12 mouse cellular contexts compared by ENCODE assay signal in the genomic region with DNA sequence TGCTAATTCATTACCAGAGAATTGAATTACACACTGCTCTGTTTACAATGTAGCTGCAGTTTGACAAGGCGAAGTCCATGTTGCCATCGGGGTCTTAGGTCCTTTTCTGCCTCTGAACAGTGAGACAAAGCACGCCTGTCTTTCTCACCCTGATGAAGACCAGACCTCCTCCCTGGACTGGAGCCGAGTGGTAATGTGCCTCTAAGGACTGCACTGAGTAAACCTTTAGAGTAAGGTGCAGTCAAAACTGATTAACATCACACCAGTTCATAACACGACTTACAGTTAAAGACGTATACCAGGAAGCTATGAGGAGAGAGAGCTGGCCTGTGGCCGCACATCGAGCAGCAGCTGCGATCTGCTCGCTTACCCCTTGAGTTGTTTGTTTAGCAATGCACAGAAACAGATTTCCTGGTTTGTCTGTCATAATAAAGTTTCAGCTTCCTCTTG.
A peak's percentile ranks its signal among the peaks of the same experiment; 100 is the strongest.
DNase-seq lines count a peak whose midpoint lies in the region; ATAC-seq lines count a peak whose summit lies in the region.
"Had no signal": no experiment of that assay in that cellular context is flagged by ENCODE, and none has a peak within 500 bp of the region (broad histone marks: within the 10 kb centered on the region; RNA-seq: fewer than 3 reads in every experiment).

No protein-coding gene starts in this region.

- no peaks in the 10 kb centered on the region for H3K27me3 ChIP-seq in kidney, embryonic 16.5 days (ENCODE audit: insufficient read depth, low read length)
- peaks cover 25% of the 10 kb centered on the region for H3K27me3 ChIP-seq in embryonic facial prominence, embryonic 10.5 days (replicated peaks; ENCODE audit: low read depth, poor library complexity, severe bottlenecking)
- H3K27me3 ChIP-seq: hindbrain, embryonic 13.5 days; neural tube, embryonic 13.5 days had no signal

- H3K4me1 ChIP-seq in kidney, embryonic 16.5 days (ENCODE audit: insufficient read depth, low read length), result peaks cover 6% of the 10 kb centered on the region
- peaks cover 14% of the 10 kb centered on the region for H3K4me1 ChIP-seq in embryonic facial prominence, embryonic 10.5 days
- H3K4me1 ChIP-seq: neural tube, embryonic 13.5 days had no signal

- WGBS in kidney, embryonic 16.5 days, result 19% methylated on average over 10 of the region's 10 CpGs
- 36% methylated on average over 10 of the region's 10 CpGs for WGBS in embryonic facial prominence, embryonic 10.5 days

- no peaks in the 10 kb centered on the region for H3K36me3 ChIP-seq in kidney, embryonic 16.5 days (ENCODE audit: insufficient read depth, low read length)
- H3K36me3 ChIP-seq in embryonic facial prominence, embryonic 10.5 days (replicated peaks), result no peaks in the 10 kb centered on the region
- H3K36me3 ChIP-seq: hindbrain, embryonic 13.5 days; neural tube, embryonic 13.5 days had no signal

- H3K9ac ChIP-seq in kidney, embryonic 16.5 days (replicated peaks; ENCODE audit: low read length), result no peak overlapping the region
- H3K9ac ChIP-seq: hindbrain, embryonic 13.5 days; neural tube, embryonic 13.5 days had no signal

- H3K4me3 ChIP-seq in kidney, embryonic 16.5 days (ENCODE audit: low read length), result no peak overlapping the region
- H3K4me3 ChIP-seq in embryonic facial prominence, embryonic 10.5 days, result no peak overlapping the region
- H3K4me3 ChIP-seq: hindbrain, embryonic 13.5 days; neural tube, embryonic 13.5 days had no signal

- H3K27ac ChIP-seq in kidney, embryonic 16.5 days (ENCODE audit: low read length), result no peak overlapping the region
- no peak overlapping the region for H3K27ac ChIP-seq in embryonic facial prominence, embryonic 10.5 days (replicated peaks)
- H3K27ac ChIP-seq: hindbrain, embryonic 13.5 days; neural tube, embryonic 13.5 days had no signal

- H3K4me2 ChIP-seq in kidney, embryonic 16.5 days (replicated peaks; ENCODE audit: low read depth, low read length), result peak overlapping the region; percentile 19
- H3K4me2 ChIP-seq: hindbrain, embryonic 13.5 days; neural tube, embryonic 13.5 days had no signal

- H3K9me3 ChIP-seq in kidney, embryonic 16.5 days (ENCODE audit: low read length), result no peaks in the 10 kb centered on the region; the same call in 1 of the 2 replicates
- H3K9me3 ChIP-seq in embryonic facial prominence, embryonic 10.5 days, result no peaks in the 10 kb centered on the region
- H3K9me3 ChIP-seq: hindbrain, embryonic 13.5 days; neural tube, embryonic 13.5 days had no signal

- peak; percentile 79; the same call in 1 of the 2 replicates for ATAC-seq in kidney, embryonic 16.5 days (ENCODE audit: low FRiP score, low TSS enrichment)
- peak; percentile 65 to 68; a peak in 3 of 4 replicates for ATAC-seq in hematopoietic stem cell, adult 5-6 weeks (replicated peaks in 1 of 2; ENCODE audit: insufficient read depth in 1 of 2, low FRiP score in 2 of 2, low TSS enrichment in 1 of 2, low read depth in 1 of 2, poor library complexity in 2 of 2, severe bottlenecking in 2 of 2)
- no peak for ATAC-seq in frontal cortex, adult (ENCODE audit: low TSS enrichment)

- DNase-seq in kidney, postnatal 14 days, result no peak
- peak; percentile 70 for DNase-seq in embryonic facial prominence, embryonic 10.5 days (ENCODE audit: low spot score)
- DNase-seq in retina, embryonic 14.5 days (ENCODE audit: low spot score), result peak; percentile 42
- no peak for DNase-seq in adrenal gland, adult (ENCODE audit: inconsistent age in 2 of 2, low spot score in 1 of 2)
- DNase-seq: adrenal gland, adult 2 months; cerebellum, adult 8-10 months; thymus, postnatal 14 days had no signal

Comparison
In these comparisons a context has a peak if more than half of its experiments do, and no peak if none do; other contexts are left out.
1. DNase-seq: peak in embryonic facial prominence, embryonic 10.5 days (single experiment) and retina, embryonic 14.5 days (single experiment); none in kidney, postnatal 14 days (single experiment) and adrenal gland, adult (0 of 2).